7 mouse cellular contexts compared by ENCODE assay signal in the genomic region with DNA sequence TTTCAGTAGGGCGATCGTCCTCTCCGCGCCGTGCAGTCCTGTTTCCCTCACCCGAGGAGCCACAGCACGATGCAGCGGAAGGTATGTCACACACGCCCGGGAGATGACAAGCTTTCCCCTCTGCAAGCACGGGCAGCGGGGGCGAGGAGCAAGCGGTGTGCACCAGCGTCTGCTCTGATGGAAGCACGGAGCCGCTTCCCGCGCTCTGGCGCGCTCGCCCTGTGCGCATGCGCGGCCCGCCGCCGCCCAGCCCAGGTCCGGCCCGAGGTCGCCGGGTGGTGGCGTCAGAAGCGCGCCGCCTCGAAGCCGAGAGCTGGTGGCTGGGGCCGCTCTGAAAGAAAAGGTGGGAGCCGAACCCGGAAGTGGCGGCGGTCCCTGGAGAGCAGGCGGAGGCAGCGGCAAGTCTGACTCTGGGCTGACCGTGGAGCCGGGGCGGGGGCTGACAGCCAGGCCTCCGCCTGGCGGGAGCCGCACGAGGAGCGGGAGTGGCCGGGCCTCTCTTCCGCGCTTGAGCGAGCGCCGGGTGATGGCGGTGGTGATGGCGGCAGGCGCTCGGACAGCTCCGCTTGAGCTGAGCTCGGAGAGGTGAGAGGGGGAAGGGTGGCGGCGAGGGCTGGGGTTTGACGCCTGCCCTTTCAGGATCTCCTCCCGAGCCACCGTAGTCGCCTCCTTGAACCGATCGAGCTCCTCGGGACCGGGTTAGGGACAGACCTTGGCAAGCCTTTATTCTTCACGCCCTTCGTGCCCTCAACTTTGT. TPM values are rescaled to one million over a fixed set of nuclear protein-coding genes. Genes with fewer than 3 reads are reported as not detected.
DNase-seq lines count a peak whose midpoint lies in the region; ATAC-seq lines count a peak whose summit lies in the region.

TSS of gene Wdhd1 (minus strand) at position 221 of the 757 bp plus-strand sequence.
TSS of gene Socs4 (plus strand) at position 295 of the 757 bp plus-strand sequence.

- peak within 1 kb of the TSS; percentile 77 for H3K4me2 ChIP-seq in intestine, embryonic 16.5 days (ENCODE audit: low read depth, low read length)
- peak within 1 kb of the TSS; percentile 65 for H3K4me2 ChIP-seq in midbrain, embryonic 11.5 days

- H3K36me3 ChIP-seq in intestine, embryonic 16.5 days (ENCODE audit: control insufficient read depth, insufficient read depth, low read length): no peaks in the 10 kb centered on the region
- no peaks in the 10 kb centered on the region for H3K36me3 ChIP-seq in midbrain, embryonic 11.5 days (ENCODE audit: control insufficient read depth, insufficient read depth, low read length)

- peaks cover 5% of the 10 kb centered on the region for H3K4me1 ChIP-seq in intestine, embryonic 16.5 days (ENCODE audit: control insufficient read depth, insufficient read depth, low read length)
- H3K4me1 ChIP-seq in midbrain, embryonic 11.5 days (ENCODE audit: control insufficient read depth, insufficient read depth, low read length): peaks cover 3% of the 10 kb centered on the region

- WGBS in intestine, embryonic 16.5 days: 0% methylated on average over 77 of the region's 77 CpGs
- under 1% methylated on average over 75 of the region's 77 CpGs for WGBS in midbrain, embryonic 11.5 days

- H3K4me3 ChIP-seq in intestine, embryonic 16.5 days (ENCODE audit: low read length): peak within 1 kb of the TSS; percentile 92
- peak within 1 kb of the TSS; percentile 67 for H3K4me3 ChIP-seq in midbrain, embryonic 11.5 days (ENCODE audit: low read depth, low read length)

- H3K9ac ChIP-seq in intestine, embryonic 16.5 days (ENCODE audit: low read depth, low read length): peak within 1 kb of the TSS; percentile 92
- H3K9ac ChIP-seq in midbrain, embryonic 11.5 days (ENCODE audit: low read length): peak within 1 kb of the TSS; percentile 76

- peak; percentile 98 for DNase-seq in adrenal gland, adult 2 months
- DNase-seq in embryo, embryonic 11.5 days (ENCODE audit: low read depth, low spot score): peak; percentile 91
- DNase-seq in gastrocnemius, postnatal 4 days (ENCODE audit: low spot score in 2 of 2): peak; percentile 92 to 96
- peak; percentile 94 to 96 for DNase-seq in left cerebral cortex, postnatal 36 days (ENCODE audit: low spot score in 2 of 2)
- peak; percentile 100 for DNase-seq in midbrain, embryonic 11.5 days (ENCODE audit: low spot score, missing footprints)
- DNase-seq in skeletal muscle tissue, adult 2 months (ENCODE audit: low read depth, low spot score): peak; percentile 91

- intact Hi-C loops in left cerebral cortex, postnatal 36 days (cut with DNase I): no loop called here

- no peaks in the 10 kb centered on the region for H3K9me3 ChIP-seq in intestine, embryonic 16.5 days (ENCODE audit: control insufficient read depth, low read length)
- no peaks in the 10 kb centered on the region for H3K9me3 ChIP-seq in midbrain, embryonic 11.5 days (ENCODE audit: control insufficient read depth, low read length)

- no peaks in the 10 kb centered on the region for H3K27me3 ChIP-seq in intestine, embryonic 16.5 days (replicated peaks; ENCODE audit: control insufficient read depth, insufficient read depth, low read length)
- no peaks in the 10 kb centered on the region for H3K27me3 ChIP-seq in midbrain, embryonic 11.5 days (ENCODE audit: control insufficient read depth, insufficient read depth, low read length)

- peak within 1 kb of the TSS; percentile 98 for H3K27ac ChIP-seq in intestine, embryonic 16.5 days (ENCODE audit: low read length)
- H3K27ac ChIP-seq in midbrain, embryonic 11.5 days (ENCODE audit: low read depth, low read length): peak within 1 kb of the TSS; percentile 90

- peak; percentile 98 for ATAC-seq in intestine, embryonic 16.5 days
- peak; percentile 97 for ATAC-seq in midbrain, embryonic 11.5 days (ENCODE audit: low FRiP score)

RNA-seq across cellular contexts. Expression of gene Wdhd1, which starts in this region (rescaled TPM):
- total RNA-seq in adrenal gland, adult 2 months (2021): 1 to 10 TPM; 2.0 to 3.0 TPM
- 0.13 and 0.28 TPM in 2 replicates for polyA plus RNA-seq in adrenal gland, adult 2 months (2012; rRNA removed)
- 1 to 10 TPM; 9.4 to 9.6 TPM for total RNA-seq in gastrocnemius, postnatal 4 days (2021)
- polyA plus RNA-seq in intestine, embryonic 16.5 days (2015; fragmentation: Nextera tagmentation; extraction: Ambion mirVana): 19.1 and 20.8 TPM in 2 replicates
- total RNA-seq in left cerebral cortex, postnatal 36 days (2021): 1 to 10 TPM; 4.2 to 5.9 TPM
- polyA plus RNA-seq in midbrain, embryonic 11.5 days (2014; fragmentation: Nextera tagmentation; extraction: Ambion mirVana): 47.3 and 48.1 TPM in 2 replicates

RNA-seq across cellular contexts. Expression of gene Socs4, which starts in this region (rescaled TPM):
- 10 to 100 TPM; 18.5 to 20.4 TPM for total RNA-seq in adrenal gland, adult 2 months (2021)
- polyA plus RNA-seq in adrenal gland, adult 2 months (2012; rRNA removed): 1.4 and 1.6 TPM in 2 replicates
- total RNA-seq in gastrocnemius, postnatal 4 days (2021): 10 to 100 TPM; 12.3 to 13.7 TPM
- 2.9 and 3.5 TPM in 2 replicates for polyA plus RNA-seq in intestine, embryonic 16.5 days (2015; fragmentation: Nextera tagmentation; extraction: Ambion mirVana)
- 10 to 100 TPM; 11.5 to 11.6 TPM for total RNA-seq in left cerebral cortex, postnatal 36 days (2021)
- polyA plus RNA-seq in midbrain, embryonic 11.5 days (2014; fragmentation: Nextera tagmentation; extraction: Ambion mirVana): 5.8 and 8.3 TPM in 2 replicates

Comparison
In these comparisons a context has a peak if more than half of its experiments do, and no peak if none do; other contexts are left out.
1. Peak in every context shown above with its lines: DNase-seq, ATAC-seq, H3K4me3 ChIP-seq and H3K27ac ChIP-seq.
2. RNA of gene Wdhd1 (polyA plus RNA-seq): 47.3 to 48.1 TPM in midbrain, embryonic 11.5 days and 19.1 to 20.8 TPM in intestine, embryonic 16.5 days; 0.13 to 0.28 TPM in adrenal gland, adult 2 months; every median in the first group is over 10 times any median in the second.